Mouse (Mus musculus) v-Abl transformed pro-B cells (cell line): Measurements from ENCODE around the gene Olfr822.
"Not testable (repeated sequence)": the region's sequence is repeated elsewhere in the genome, so short reads cannot be mapped to it uniquely, and the experiment has no call there.

Experiments used
- in situ Hi-C, 2 experiments: fragments of 400-800 bp; cut with MboI; formaldehyde crosslinking; loops; one replicate each; pipeline ENCODE4 v1.15.1; 2025; ENCODE audit not compliant: unreplicated experiment in 2 of 2

Gene Olfr822

GRCm38 (mm10) chr10:130070910-130071309 is at the start of gene Olfr822:
TSS of gene Olfr822 (plus strand) at chr10:130071210.
- in situ Hi-C loops, result no loop called here

- in situ Hi-C loops, result no loop called here
Measured at GRCm38 (mm10) chr10:130030048-130030447, 41.0 kb upstream of the Olfr822 start, which contains the start of gene Olfr821. TSS of gene Olfr821 (plus strand) at chr10:130030348.

- in situ Hi-C loops, result no loop called here
Measured at GRCm38 (mm10) chr10:130037096-130037495, 33.9 kb upstream of the Olfr822 start.

DNA sequence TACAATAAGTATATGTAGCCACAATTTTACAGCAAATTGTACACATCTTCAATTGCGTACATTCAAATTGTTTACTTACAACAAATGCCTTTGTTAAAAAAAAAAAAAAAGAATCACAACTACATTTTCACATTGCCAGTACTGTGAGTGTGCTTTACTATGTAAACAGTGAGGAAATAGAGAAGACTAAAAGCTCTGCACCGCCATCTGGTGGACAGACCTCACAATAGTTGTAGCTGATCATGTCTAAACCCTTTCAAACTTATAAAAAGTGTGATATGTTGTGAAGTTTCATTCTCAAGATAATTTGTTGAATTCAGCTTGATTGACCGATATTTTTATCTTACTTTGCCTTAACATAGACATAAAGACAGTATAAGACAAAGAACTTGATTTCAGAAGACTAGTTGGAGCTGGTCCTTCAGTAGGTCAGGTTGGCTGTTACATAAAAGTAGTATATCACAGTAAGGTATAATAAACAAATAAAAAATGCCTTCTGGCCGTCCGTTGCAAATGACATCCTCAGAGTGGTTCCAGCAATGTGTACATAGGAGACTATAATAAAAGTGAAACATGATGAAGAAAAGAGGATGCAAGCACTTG is 21.9 kb downstream of the Olfr822 start:
- in situ Hi-C loops, result loop anchor here in 1 of 2 experiments (5.0 kb wide), 1 partner anchor 1066 kb away; no protein-coding TSS in a partner anchor

- in situ Hi-C loops, result loop anchor here in 1 of 2 experiments (5.0 kb wide), 1 partner anchor 1069 kb away; no protein-coding TSS in a partner anchor
Measured at GRCm38 (mm10) chr10:130096104-130096503, 25.1 kb downstream of the Olfr822 start.

- in situ Hi-C loops, result not testable (repeated sequence)
Measured at GRCm38 (mm10) chr10:130115283-130115682, 44.3 kb downstream of the Olfr822 start, which contains the start of gene Olfr823. TSS of gene Olfr823 (minus strand) at chr10:130115383.

DNA sequence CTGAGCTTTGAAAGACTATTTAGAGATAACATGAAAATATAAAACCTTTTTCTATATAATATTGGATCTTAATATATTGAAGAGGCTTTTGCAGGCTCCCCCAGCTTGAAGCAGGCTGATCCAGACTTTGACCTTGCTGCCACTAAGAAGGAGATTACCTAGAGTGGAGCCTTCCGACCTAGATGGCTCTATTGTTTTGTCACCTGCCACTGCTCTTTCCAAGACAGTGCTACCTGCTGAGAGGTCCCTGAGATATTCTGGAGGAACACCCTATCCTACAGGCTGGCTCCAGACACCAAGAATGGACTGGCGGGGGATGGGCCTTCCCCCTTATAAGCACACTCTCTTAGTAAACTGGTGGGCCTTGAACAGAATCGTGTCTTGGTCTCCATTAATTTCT is 45.0 kb downstream of the Olfr822 start:
- in situ Hi-C loops, result not testable (repeated sequence)
